Mouse (Mus musculus) MEL (cell line): ENCODE measurements around the gene Gclm.

Experiments used
- CHD1 ChIP-seq: IDR thresholded peaks from 2 replicates; pipeline ENCODE4 v1.6.1; 2012; ENCODE audit warnings: low read depth, mild to moderate bottlenecking, inconsistent platforms, low read length, improper control_type of control experiment
- CTCF ChIP-seq, 3 experiments: IDR thresholded peaks in 2 of 3; conservative IDR thresholded peaks in 1 of 3; 2 replicates each; pipeline ENCODE4 v1.5.1; 2011 to 2012; ENCODE audit warnings: low read length in 3 of 3, low read depth in 2 of 3, mild to moderate bottlenecking in 2 of 3, improper control_type of control experiment in 1 of 3, inconsistent platforms in 1 of 3, mixed read lengths in 1 of 3, moderate library complexity in 1 of 3; ENCODE audit not compliant: control insufficient read depth in 1 of 3, insufficient read depth in 1 of 3, poor library complexity in 1 of 3, severe bottlenecking in 1 of 3
- EP300 ChIP-seq, 2 experiments: IDR thresholded peaks; 2 replicates each; pipeline ENCODE4 v1.6.1; 2011; ENCODE audit warnings: improper control_type of control experiment in 2 of 2, low read length in 2 of 2, low read depth in 1 of 2, mild to moderate bottlenecking in 1 of 2
- GATA1 ChIP-seq: IDR thresholded peaks from 2 replicates; pipeline ENCODE4 v1.6.1; 2011; ENCODE audit warnings: low read depth, low read length, improper control_type of control experiment
- MYC ChIP-seq: IDR thresholded peaks from 2 replicates; pipeline ENCODE4 v1.6.1; 2011; ENCODE audit warnings: low read depth, mild to moderate bottlenecking, low read length, improper control_type of control experiment, moderate library complexity
- TCF12 ChIP-seq: IDR thresholded peaks from 2 replicates; pipeline ENCODE4 v1.6.1; 2014; ENCODE audit warnings: low read depth, mild to moderate bottlenecking, inconsistent platforms, low read length, improper control_type of control experiment, moderate library complexity

DNA sequence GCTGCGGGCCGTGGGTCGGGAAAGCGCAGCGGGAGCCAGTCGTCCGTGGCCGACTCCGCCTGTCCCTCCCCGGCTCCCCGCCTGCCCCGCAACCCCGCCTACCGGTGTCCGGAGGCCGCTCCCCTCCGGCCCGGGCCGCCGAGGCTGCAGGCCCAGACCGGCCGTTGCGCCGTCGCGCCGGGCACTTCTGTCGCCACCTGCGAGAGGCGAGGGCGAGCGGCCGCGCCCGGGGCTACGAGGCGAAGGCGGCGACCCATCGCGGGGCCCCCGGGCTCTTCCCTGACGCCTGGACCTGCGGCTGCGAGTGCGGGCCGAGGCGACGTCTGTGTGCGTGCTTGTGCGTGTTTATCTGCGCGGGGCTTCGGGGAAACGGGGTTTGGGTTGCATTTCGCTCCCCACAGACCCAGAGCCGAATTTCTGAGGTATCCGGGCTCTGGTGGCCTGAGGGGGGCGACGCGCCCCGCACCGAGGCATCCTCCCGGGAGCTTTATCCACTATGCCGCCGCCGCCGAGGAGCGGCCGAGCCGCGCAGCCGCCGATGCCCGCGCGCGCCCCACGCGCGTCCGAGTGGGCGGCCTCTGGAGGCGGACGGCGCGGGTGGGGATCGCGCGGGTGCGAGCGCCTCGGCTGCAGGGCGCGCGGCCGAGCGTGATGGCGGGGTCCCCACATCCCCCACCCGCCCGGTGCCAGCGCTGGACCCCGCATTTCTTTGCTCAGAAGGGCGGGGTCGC, 48.0 kb downstream of the Gclm start:
- no peak for TF ChIP-seq GATA1
- TF ChIP-seq CHD1: no peak
- no peak for TF ChIP-seq TCF12
- no peak for TF ChIP-seq MYC
- TF ChIP-seq CTCF (IDR thresholded peaks at IDR 0.05 in 2 of 3, conservative IDR thresholded peaks at IDR 0.05 in 1 of 3; ENCODE audit: control insufficient read depth in 1 of 3, insufficient read depth in 1 of 3, low read depth in 2 of 3, low read length in 3 of 3, poor library complexity in 1 of 3, severe bottlenecking in 1 of 3): no peak
- TF ChIP-seq EP300 (IDR thresholded peaks at IDR 0.05; ENCODE audit: low read depth in 1 of 2, low read length in 2 of 2): no peak
